Mouse (Mus musculus) lung, adult 2 months (tissue): ENCODE data around the gene Hint1. TPM values are rescaled to one million over a fixed set of nuclear protein-coding genes. Genes with fewer than 3 reads are reported as not detected.
"Not testable (repeated sequence)": the region's sequence is repeated elsewhere in the genome, so short reads cannot be mapped to it uniquely, and the experiment has no call there.

ENCODE experiments used
- DNase-seq: peaks from one replicate; pipeline ENCODE4 v3.0.0; 2022
- H3K4me1 ChIP-seq: fragments of 200-500 bp; 2 replicates; pipeline ENCODE4 v1.6.1; 2011; ENCODE audit warnings: low read length; ENCODE audit not compliant: control insufficient read depth, insufficient read depth
- H3K4me3 ChIP-seq: fragments of 200-500 bp; replicated peaks from 2 replicates; pipeline ENCODE3; 2011; ENCODE audit warnings: low read depth, mild to moderate bottlenecking, control low read depth, low read length; ENCODE audit errors: extremely low read depth
- CTCF ChIP-seq: fragments of 200-500 bp; IDR thresholded peaks from 2 replicates; pipeline ENCODE4 v1.5.1; 2011; ENCODE audit warnings: mild to moderate bottlenecking, low read length, control low read depth; ENCODE audit not compliant: insufficient read depth
- POLR2A ChIP-seq: fragments of 200-500 bp; IDR thresholded peaks from 2 replicates; pipeline ENCODE4 v1.6.1; 2011; ENCODE audit warnings: low read depth, mild to moderate bottlenecking, control low read depth, low read length, borderline replicate concordance; ENCODE audit errors: extremely low read depth
- WGBS: fragments of 180-500 bp; shearing (Covaris S2); methylation state at CpG from one replicate; pipeline ENCODE4 v1.1.7; 2018; 5-methylcytosine and 5-hydroxymethylcytosine counted together
- polyA plus RNA-seq: library from polyadenylated mRNA; depleted of rRNA; stranded (reverse); fragments of >200 nt; gene quantifications from 2 replicates; pipeline ENCODE4 v1.2.3, GENCODE M21; 2012

Gene Hint1
- polyA plus RNA-seq, 1 experiment: 251 TPM

DNA sequence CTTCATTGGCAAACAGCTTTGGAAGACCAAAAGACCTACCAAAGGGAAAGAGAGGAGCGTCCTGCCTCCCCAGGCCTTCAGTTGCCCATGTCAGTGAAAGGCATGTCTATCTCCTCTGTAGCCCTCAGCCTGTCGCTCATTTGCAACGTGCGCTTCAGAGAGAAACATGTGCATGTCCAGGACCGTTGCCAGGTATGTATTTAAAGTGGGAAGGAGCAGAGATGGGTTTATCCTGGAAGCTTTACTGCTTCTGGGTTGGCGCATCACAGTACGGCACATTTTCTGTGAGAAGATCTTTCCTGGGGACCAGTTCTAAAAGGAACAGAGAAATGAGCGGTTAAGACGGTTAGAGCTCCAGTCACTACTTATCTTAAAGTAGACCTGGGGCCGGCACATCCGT, 25.3 kb upstream of the Hint1 start:
- no peak for TF ChIP-seq CTCF
- no peak for TF ChIP-seq POLR2A
- no peak for DNase-seq
- H3K4me1 ChIP-seq: peaks cover 3% of the 10 kb centered on the region; the same call in 1 of the 2 replicates
- H3K4me3 ChIP-seq: no peak overlapping the region
- 94% methylated on average over 11 of the region's 11 CpGs for WGBS

- TF ChIP-seq CTCF: no peak
- TF ChIP-seq POLR2A: no peak
- no peak overlapping the region for H3K4me3 ChIP-seq
- DNase-seq: no peak
- H3K4me1 ChIP-seq: peaks cover 3% of the 10 kb centered on the region; the same call in 1 of the 2 replicates
- 34% methylated on average over 9 of the region's 9 CpGs for WGBS
These were observed 21.8 kb upstream of the Hint1 start for GRCm38 (mm10) chr11:54844424-54844823.

DNA sequence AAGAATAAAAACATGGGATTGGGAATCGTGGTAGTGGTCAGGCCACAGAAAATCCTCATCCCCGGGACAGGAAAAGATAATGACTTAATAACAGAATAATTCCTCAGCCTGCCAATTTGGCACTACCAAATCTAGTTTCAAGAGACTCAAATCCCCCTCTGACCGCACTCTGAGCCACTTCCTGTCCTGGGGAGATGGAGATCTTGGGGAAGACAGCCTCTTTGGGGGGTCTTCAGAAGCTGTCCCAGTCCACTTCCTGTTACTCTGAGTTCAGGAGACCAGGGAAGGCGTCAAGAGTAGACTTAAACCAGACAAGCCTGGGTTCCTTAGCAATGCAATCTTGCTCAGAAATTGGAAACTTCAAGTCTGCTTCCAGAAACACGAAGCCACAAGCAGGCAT, 21.2 kb upstream of the Hint1 start:
- no peak for DNase-seq
- 58% methylated on average over 5 of the region's 5 CpGs for WGBS
- no peak overlapping the region for H3K4me3 ChIP-seq
- H3K4me1 ChIP-seq: peaks cover 3% of the 10 kb centered on the region; the same call in 1 of the 2 replicates
- no peak for TF ChIP-seq POLR2A
- TF ChIP-seq CTCF: no peak

DNA sequence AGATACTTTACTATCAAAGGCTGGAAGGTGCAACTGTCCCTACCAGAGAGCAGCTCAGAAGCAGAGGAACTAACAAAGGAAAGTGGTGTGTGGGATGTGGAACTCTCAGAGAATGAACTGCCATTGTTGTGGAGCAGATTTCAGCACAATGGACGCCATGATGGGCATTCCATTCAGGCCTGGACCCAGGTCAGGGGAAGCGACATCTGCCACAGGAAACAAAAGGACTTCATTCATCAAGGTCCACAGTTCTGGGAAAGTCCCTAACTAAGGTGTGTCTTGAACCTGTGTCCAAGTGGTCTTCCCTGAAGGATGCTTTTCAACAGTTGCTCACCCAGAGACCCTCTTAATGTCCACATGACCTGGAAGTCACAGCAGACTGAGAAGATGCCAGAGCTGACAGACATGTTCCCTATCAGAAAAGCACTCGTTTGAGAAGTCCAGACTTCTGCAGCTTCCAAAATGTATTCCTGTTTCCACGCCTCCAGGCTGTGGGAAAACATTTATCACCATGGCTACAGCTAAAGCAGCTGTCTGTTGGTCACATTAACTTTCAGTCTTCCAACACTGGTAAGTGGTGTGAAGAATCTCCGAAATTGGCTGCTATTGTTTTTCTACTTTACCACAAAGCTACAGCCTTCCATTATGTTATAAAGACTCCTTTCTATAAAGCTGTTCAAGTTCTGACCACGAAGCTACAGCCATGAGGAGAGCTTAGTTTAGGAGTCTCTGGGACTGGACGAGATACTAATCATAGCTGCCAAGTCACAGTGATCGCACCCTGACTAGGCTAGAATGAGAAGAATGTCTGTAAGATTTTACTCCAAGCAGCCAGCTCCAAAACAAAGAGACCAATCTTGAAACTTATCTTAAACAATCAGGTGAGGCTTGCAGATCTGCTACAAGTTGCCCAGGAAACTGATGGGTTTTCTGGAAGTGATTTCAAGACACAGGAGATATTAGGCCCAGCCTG, 20.4 kb upstream of the Hint1 start:
- no peak for DNase-seq
- Histone ChIP-seq H3K4me1 (peaks cover 3% of the 10 kb centered on the region; the same call in 1 of the 2 replicates), H3K4me3 (no peak overlapping the region)
- TF ChIP-seq CTCF (no peak), POLR2A (no peak)
- 41% methylated on average over 8 of the region's 8 CpGs for WGBS

DNA sequence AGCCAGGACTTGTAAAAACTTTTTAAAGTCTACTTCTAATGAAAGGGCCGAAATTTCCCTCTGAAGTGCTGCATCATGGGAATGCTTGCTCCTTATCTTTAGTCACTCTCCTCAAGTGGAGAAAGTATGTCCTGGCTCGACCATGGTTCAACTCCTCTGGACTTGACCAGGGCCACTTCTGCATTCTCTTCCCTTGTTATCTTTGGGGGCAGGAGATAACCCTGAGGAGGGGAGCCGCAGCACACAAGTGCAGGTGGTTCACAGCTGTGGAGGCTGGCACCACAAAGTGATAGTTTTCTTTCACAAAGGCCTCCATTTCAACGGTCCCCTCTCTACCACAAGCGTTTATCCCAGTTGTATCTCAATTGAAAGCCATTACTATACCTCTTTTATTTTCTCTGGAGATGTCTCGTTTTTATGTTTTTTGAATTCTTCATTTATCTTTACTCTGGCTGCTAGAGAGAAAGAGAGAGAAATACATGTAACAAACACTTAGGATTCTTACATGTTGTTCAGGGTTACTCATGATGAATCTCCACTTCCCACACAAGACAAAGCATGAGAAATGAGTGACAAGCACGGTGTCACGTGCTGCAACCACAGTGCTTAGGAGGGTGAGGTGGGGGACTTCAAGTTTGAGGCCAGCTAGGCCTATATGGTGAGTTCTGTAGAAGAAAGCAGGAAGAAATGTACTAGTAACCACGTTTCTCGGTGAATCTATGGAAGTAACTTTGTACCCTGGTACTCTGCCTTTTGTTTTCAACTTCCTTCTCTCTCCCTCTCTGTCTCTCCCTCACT, 16.0 kb upstream of the Hint1 start:
- no peak for DNase-seq
- no peak for TF ChIP-seq CTCF
- no peak for TF ChIP-seq POLR2A

GRCm38 (mm10) chr11:54851656-54852055, 14.5 kb upstream of the Hint1 start:
- no peak for DNase-seq
- TF ChIP-seq POLR2A (no peak), CTCF (no peak)
- Histone ChIP-seq H3K4me3 (no peak overlapping the region), H3K4me1 (no peaks in the 10 kb centered on the region)
- WGBS: 90% methylated on average over 12 of the region's 12 CpGs

More for the DNA sequence above, 16.0 kb upstream of the Hint1 start:
- 60% methylated on average over 10 of the region's 10 CpGs for WGBS
- Histone ChIP-seq H3K4me3 (no peak overlapping the region), H3K4me1 (peaks cover 3% of the 10 kb centered on the region; the same call in 1 of the 2 replicates)

DNA sequence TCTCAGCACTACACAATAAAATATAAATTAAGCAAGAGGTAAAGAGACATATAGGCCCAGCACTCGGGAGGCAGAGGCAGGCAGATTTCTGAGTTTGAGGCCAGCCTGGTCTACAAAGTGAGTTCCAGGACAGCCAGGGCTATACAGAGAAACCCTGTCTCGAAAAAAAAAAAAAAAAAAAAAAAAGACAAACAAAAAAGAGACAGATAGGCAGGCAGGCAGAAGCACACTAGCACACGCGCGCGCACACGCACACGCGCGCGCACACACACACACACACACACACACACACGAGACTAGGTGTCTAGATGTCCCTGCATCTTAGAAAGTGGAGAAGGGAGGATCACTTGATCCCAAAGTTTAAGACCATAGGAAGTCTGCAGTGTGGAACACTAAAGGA, 7.3 kb upstream of the Hint1 start:
- DNase-seq, H3K4me3 ChIP-seq, H3K4me1 ChIP-seq: not testable (repeated sequence)
- WGBS: 92% methylated on average over 11 of the region's 12 CpGs

- no peak overlapping the region for H3K4me3 ChIP-seq
- no peak for DNase-seq
- WGBS: 24% methylated on average over 11 of the region's 11 CpGs
These were observed 6.6 kb upstream of the Hint1 start for GRCm38 (mm10) chr11:54859322-54860165.

More at GRCm38 (mm10) chr11:54859322-54860165, 6.6 kb upstream of the Hint1 start:
- TF ChIP-seq CTCF: peak; percentile 24; the same call in 1 of the 2 replicates
- no peak for TF ChIP-seq POLR2A
- H3K4me1 ChIP-seq: no peaks in the 10 kb centered on the region
